Mouse (Mus musculus) retina, embryonic 14.5 days (tissue): ENCODE results near the gene Arrdc5.

Experiments
- DNase-seq: peaks from one replicate; pipeline ENCODE4 v3.0.0-alpha.2; 2015; ENCODE audit warnings: low spot score

The Arrdc5 gene

GRCm38 (mm10) chr17:56300186-56300585 lies at the start of gene Arrdc5:
Gene Arrdc5 (minus strand): TSS chr17:56300286.
- DNase-seq, result no peak

GRCm38 (mm10) chr17:56348586-56348985 lies 48.5 kb upstream of the Arrdc5 start:
- no peak for DNase-seq

GRCm38 (mm10) chr17:56348128-56348527 lies 48.0 kb upstream of the Arrdc5 start:
- DNase-seq, result no peak

- no peak for DNase-seq
These were observed 45.3 kb upstream of the Arrdc5 start for GRCm38 (mm10) chr17:56345364-56345763.

- no peak for DNase-seq
These were observed 43.4 kb upstream of the Arrdc5 start for GRCm38 (mm10) chr17:56343466-56343865.

GRCm38 (mm10) chr17:56340717-56341116 lies 40.6 kb upstream of the Arrdc5 start:
- DNase-seq, result no peak

GRCm38 (mm10) chr17:56338909-56339308 lies 38.8 kb upstream of the Arrdc5 start:
- peak; percentile 62 for DNase-seq

- DNase-seq, result no peak
These were observed 37.7 kb upstream of the Arrdc5 start for GRCm38 (mm10) chr17:56337791-56338190.

GRCm38 (mm10) chr17:56337190-56337589 lies 37.1 kb upstream of the Arrdc5 start:
- peak; percentile 82 for DNase-seq

- DNase-seq, result peak; percentile 42
These were observed 32.9 kb upstream of the Arrdc5 start for GRCm38 (mm10) chr17:56332987-56333386.

GRCm38 (mm10) chr17:56331256-56331655 lies 31.2 kb upstream of the Arrdc5 start:
- DNase-seq, result no peak

- DNase-seq, result no peak
These were observed 30.3 kb upstream of the Arrdc5 start for GRCm38 (mm10) chr17:56330345-56330744.

- no peak for DNase-seq
These were observed 29.2 kb upstream of the Arrdc5 start for GRCm38 (mm10) chr17:56329267-56329666.

GRCm38 (mm10) chr17:56326153-56327147 lies 26.4 kb upstream of the Arrdc5 start:
- DNase-seq, result peak; percentile 49

GRCm38 (mm10) chr17:56325450-56326152 lies 25.5 kb upstream of the Arrdc5 start, which contains the start of gene Kdm4b:
Gene Kdm4b (plus strand): TSS chr17:56326062.
- peak; percentile 99 for DNase-seq

- DNase-seq, result no peak
These were observed 24.3 kb upstream of the Arrdc5 start for GRCm38 (mm10) chr17:56324419-56324818.

GRCm38 (mm10) chr17:56309191-56309945 lies 9.3 kb upstream of the Arrdc5 start:
- no peak for DNase-seq

GRCm38 (mm10) chr17:56308088-56308487 lies 8.0 kb upstream of the Arrdc5 start:
- no peak for DNase-seq

GRCm38 (mm10) chr17:56305826-56306225 lies 5.7 kb upstream of the Arrdc5 start:
- peak; percentile 32 for DNase-seq

GRCm38 (mm10) chr17:56305156-56305555 lies 5.1 kb upstream of the Arrdc5 start:
- DNase-seq, result no peak

GRCm38 (mm10) chr17:56304718-56305117 lies 4.6 kb upstream of the Arrdc5 start:
- no peak for DNase-seq
